Mouse (Mus musculus): ENCODE data around the gene Kif13a. TPM values are rescaled to one million over a fixed set of nuclear protein-coding genes. Genes with fewer than 3 reads are reported as not detected.

Kif13a gene
- polyA plus RNA-seq, 1 experiment from 2014 or later, result 16.1 TPM

DNA sequence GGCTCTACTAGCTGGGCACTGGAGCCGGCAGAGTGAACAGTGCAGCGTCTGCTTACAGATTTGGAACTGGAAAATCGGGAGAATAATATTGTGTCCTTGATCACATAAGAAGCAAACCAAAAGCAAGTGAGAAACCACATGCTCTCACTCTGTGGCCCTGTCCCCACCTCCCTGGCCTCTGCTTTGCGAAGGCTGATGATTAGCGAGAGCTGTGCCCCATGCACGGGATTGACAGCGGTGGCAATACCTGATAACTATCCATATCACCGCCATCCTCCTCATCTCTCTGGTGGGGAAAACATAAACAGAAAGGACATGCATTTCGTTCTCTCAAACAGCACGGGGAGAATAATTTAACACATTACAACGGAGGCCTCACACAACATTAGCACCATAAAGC is 149.3 kb downstream of the Kif13a start:
- no peak overlapping the region for H3K27ac ChIP-seq (ENCODE audit: low read depth, low read length)
- WGBS, result 90% methylated on average over 11 of the region's 11 CpGs
- H3K4me3 ChIP-seq (ENCODE audit: low read depth, low read length), result no peak overlapping the region
- H3K27me3 ChIP-seq (ENCODE audit: control insufficient read depth, insufficient read depth, low read length), result no peaks in the 10 kb centered on the region
- ATAC-seq (ENCODE audit: low FRiP score) (no peak), DNase-seq (ENCODE audit: low spot score, missing footprints) (no peak)
- H3K4me1 ChIP-seq (ENCODE audit: control insufficient read depth, insufficient read depth, low read length), result no peaks in the 10 kb centered on the region
- no peaks in the 10 kb centered on the region for H3K9me3 ChIP-seq (ENCODE audit: control insufficient read depth, low read length)
- H3K4me2 ChIP-seq, result no peak overlapping the region
- H3K9ac ChIP-seq (ENCODE audit: low read length), result no peak overlapping the region
- peaks cover 2% of the 10 kb centered on the region; the same call in 1 of the 2 replicates for H3K36me3 ChIP-seq (ENCODE audit: control insufficient read depth, insufficient read depth, low read length)

GRCm38 (mm10) chr13:46779831-46780230 is 149.8 kb downstream of the Kif13a start:
- Histone ChIP-seq H3K4me3 (ENCODE audit: low read depth, low read length) (no peak overlapping the region), H3K27me3 (ENCODE audit: control insufficient read depth, insufficient read depth, low read length) (no peaks in the 10 kb centered on the region), H3K27ac (ENCODE audit: low read depth, low read length) (no peak overlapping the region), H3K36me3 (ENCODE audit: control insufficient read depth, insufficient read depth, low read length) (peaks cover 2% of the 10 kb centered on the region; the same call in 1 of the 2 replicates), H3K9ac (ENCODE audit: low read length) (no peak overlapping the region), H3K4me2 (no peak overlapping the region), H3K4me1 (ENCODE audit: control insufficient read depth, insufficient read depth, low read length) (no peaks in the 10 kb centered on the region), H3K9me3 (ENCODE audit: control insufficient read depth, low read length) (no peaks in the 10 kb centered on the region)
- no peak for DNase-seq (ENCODE audit: low spot score, missing footprints)
- no peak for ATAC-seq (ENCODE audit: low FRiP score)
- 70% methylated on average over 10 of the region's 10 CpGs for WGBS

GRCm38 (mm10) chr13:46777461-46777860 is 152.2 kb downstream of the Kif13a start:
- no peak overlapping the region for H3K4me3 ChIP-seq (ENCODE audit: low read depth, low read length)
- H3K9ac ChIP-seq (ENCODE audit: low read length), result no peak overlapping the region
- no peak for DNase-seq (ENCODE audit: low spot score, missing footprints)
- no peak overlapping the region for H3K4me2 ChIP-seq
- H3K36me3 ChIP-seq (ENCODE audit: control insufficient read depth, insufficient read depth, low read length), result peaks cover 9% of the 10 kb centered on the region
- H3K9me3 ChIP-seq (ENCODE audit: control insufficient read depth, low read length), result no peaks in the 10 kb centered on the region
- 88% methylated on average over 3 of the region's 3 CpGs for WGBS
- H3K27me3 ChIP-seq (ENCODE audit: control insufficient read depth, insufficient read depth, low read length), result no peaks in the 10 kb centered on the region
- no peak overlapping the region for H3K27ac ChIP-seq (ENCODE audit: low read depth, low read length)
- H3K4me1 ChIP-seq (ENCODE audit: control insufficient read depth, insufficient read depth, low read length), result no peaks in the 10 kb centered on the region
- ATAC-seq (ENCODE audit: low FRiP score), result no peak

- no peaks in the 10 kb centered on the region for H3K27me3 ChIP-seq (ENCODE audit: control insufficient read depth, insufficient read depth, low read length)
- H3K4me3 ChIP-seq (ENCODE audit: low read depth, low read length), result no peak overlapping the region
- peaks cover 15% of the 10 kb centered on the region for H3K36me3 ChIP-seq (ENCODE audit: control insufficient read depth, insufficient read depth, low read length)
- no peak overlapping the region for H3K27ac ChIP-seq (ENCODE audit: low read depth, low read length)
- H3K9me3 ChIP-seq (ENCODE audit: control insufficient read depth, low read length), result no peaks in the 10 kb centered on the region
- no peaks in the 10 kb centered on the region for H3K4me1 ChIP-seq (ENCODE audit: control insufficient read depth, insufficient read depth, low read length)
- 83% methylated on average over 14 of the region's 14 CpGs for WGBS
- ATAC-seq (ENCODE audit: low FRiP score) (no peak), DNase-seq (ENCODE audit: low spot score, missing footprints) (no peak)
- H3K4me2 ChIP-seq, result no peak overlapping the region
- H3K9ac ChIP-seq (ENCODE audit: low read length), result no peak overlapping the region
These were observed 152.9 kb downstream of the Kif13a start for GRCm38 (mm10) chr13:46776636-46777305.

- Histone ChIP-seq H3K27ac (ENCODE audit: low read depth, low read length) (no peak overlapping the region), H3K4me3 (ENCODE audit: low read depth, low read length) (no peak overlapping the region), H3K9ac (ENCODE audit: low read length) (no peak overlapping the region), H3K4me2 (no peak overlapping the region), H3K9me3 (ENCODE audit: control insufficient read depth, low read length) (no peaks in the 10 kb centered on the region), H3K36me3 (ENCODE audit: control insufficient read depth, insufficient read depth, low read length) (peaks cover 15% of the 10 kb centered on the region), H3K27me3 (ENCODE audit: control insufficient read depth, insufficient read depth, low read length) (no peaks in the 10 kb centered on the region), H3K4me1 (ENCODE audit: control insufficient read depth, insufficient read depth, low read length) (no peaks in the 10 kb centered on the region)
- 93% methylated on average over 5 of the region's 5 CpGs for WGBS
- no peak for DNase-seq (ENCODE audit: low spot score, missing footprints)
- ATAC-seq (ENCODE audit: low FRiP score), result no peak
These were observed 154.7 kb downstream of the Kif13a start for GRCm38 (mm10) chr13:46774998-46775397.

DNA sequence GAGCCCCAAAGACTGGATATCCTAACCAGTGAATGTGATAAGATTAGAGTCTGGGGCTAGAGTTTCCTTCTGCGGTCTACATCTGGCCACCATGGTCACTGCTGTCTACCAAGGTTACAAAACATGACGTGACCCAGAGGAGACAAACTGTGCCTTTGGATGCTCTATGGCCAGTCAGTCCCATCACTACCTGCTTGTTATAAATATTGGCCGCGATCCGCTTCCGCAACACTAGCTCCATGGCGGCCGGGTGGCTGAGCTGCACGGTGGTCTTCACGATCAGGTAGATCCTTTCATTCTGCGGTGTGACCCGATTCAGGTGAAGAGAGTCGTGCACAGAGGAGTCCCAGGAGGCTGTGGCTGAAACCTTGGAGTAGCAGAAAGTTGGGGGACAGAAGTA is 157.1 kb downstream of the Kif13a start:
- DNase-seq (ENCODE audit: low spot score, missing footprints), result no peak
- no peak overlapping the region for H3K4me3 ChIP-seq (ENCODE audit: low read depth, low read length)
- ATAC-seq (ENCODE audit: low FRiP score), result no peak
- no peak overlapping the region for H3K9ac ChIP-seq (ENCODE audit: low read length)
- peaks cover 15% of the 10 kb centered on the region for H3K36me3 ChIP-seq (ENCODE audit: control insufficient read depth, insufficient read depth, low read length)
- whole genome bisulfite sequencing, result 93% methylated on average over 13 of the region's 13 CpGs
- H3K4me2 ChIP-seq, result no peak overlapping the region
- H3K9me3 ChIP-seq (ENCODE audit: control insufficient read depth, low read length), result no peaks in the 10 kb centered on the region
- no peak overlapping the region for H3K27ac ChIP-seq (ENCODE audit: low read depth, low read length)
- H3K4me1 ChIP-seq (ENCODE audit: control insufficient read depth, insufficient read depth, low read length), result no peaks in the 10 kb centered on the region
- no peaks in the 10 kb centered on the region for H3K27me3 ChIP-seq (ENCODE audit: control insufficient read depth, insufficient read depth, low read length)

DNA sequence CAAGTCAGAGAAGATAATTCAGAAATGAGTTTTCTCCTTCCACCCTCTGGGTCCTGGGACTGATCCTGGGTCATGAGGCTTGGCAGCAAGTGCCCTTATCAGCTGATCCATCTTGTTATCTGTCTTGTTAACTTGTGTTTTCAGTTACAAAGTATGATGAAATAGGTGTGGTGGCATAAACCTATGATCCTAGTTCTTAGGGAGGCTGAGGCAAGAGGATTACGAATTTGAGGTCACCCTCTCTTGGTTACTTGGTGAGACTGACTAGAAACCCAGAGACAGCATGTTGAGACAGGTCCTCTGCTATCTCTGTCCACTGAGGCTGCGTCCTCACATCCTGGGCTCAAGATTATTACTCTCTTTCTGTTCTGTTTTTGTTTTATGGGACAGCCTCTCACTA is 164.3 kb downstream of the Kif13a start:
- no peak overlapping the region for H3K9ac ChIP-seq (ENCODE audit: low read length)
- no peaks in the 10 kb centered on the region for H3K27me3 ChIP-seq (ENCODE audit: control insufficient read depth, insufficient read depth, low read length)
- no peak for ATAC-seq (ENCODE audit: low FRiP score)
- 95% methylated on average over 2 of the region's 2 CpGs for WGBS
- H3K27ac ChIP-seq (ENCODE audit: low read depth, low read length), result no peak overlapping the region
- no peak overlapping the region for H3K4me2 ChIP-seq
- peaks cover 9% of the 10 kb centered on the region; the same call in 1 of the 2 replicates for H3K36me3 ChIP-seq (ENCODE audit: control insufficient read depth, insufficient read depth, low read length)
- H3K4me3 ChIP-seq (ENCODE audit: low read depth, low read length), result no peak overlapping the region
- H3K4me1 ChIP-seq (ENCODE audit: control insufficient read depth, insufficient read depth, low read length), result no peaks in the 10 kb centered on the region
- no peak for DNase-seq (ENCODE audit: low spot score, missing footprints)
- H3K9me3 ChIP-seq (ENCODE audit: control insufficient read depth, low read length), result no peaks in the 10 kb centered on the region

DNA sequence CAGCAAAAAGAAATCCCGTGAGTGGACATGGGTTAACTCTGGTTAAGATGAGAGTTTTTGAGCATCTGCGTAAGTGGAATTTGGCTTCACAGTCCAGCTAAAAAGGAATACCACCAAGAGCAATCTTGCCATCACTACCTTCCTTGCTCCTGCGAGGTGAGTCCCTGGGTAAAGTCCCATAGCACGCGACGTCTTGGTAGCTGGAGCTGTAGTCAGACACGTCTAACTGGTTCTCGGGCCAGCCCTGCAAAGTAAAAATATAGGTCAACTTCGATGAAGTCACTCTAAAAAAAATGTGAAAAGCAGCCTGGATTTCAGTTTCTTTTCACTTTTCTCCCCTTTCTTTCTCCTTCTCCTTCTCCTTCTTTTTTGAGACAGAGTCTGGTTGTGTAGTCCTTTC is 166.5 kb downstream of the Kif13a start:
- no peak overlapping the region for H3K4me3 ChIP-seq (ENCODE audit: low read depth, low read length)
- H3K36me3 ChIP-seq (ENCODE audit: control insufficient read depth, insufficient read depth, low read length), result peaks cover 7% of the 10 kb centered on the region; the same call in 1 of the 2 replicates
- H3K9ac ChIP-seq (ENCODE audit: low read length), result no peak overlapping the region
- H3K27ac ChIP-seq (ENCODE audit: low read depth, low read length), result no peak overlapping the region
- no peaks in the 10 kb centered on the region for H3K9me3 ChIP-seq (ENCODE audit: control insufficient read depth, low read length)
- H3K4me2 ChIP-seq, result no peak overlapping the region
- DNase-seq (ENCODE audit: low spot score, missing footprints), result no peak
- no peaks in the 10 kb centered on the region; the same call in 1 of the 2 replicates for H3K4me1 ChIP-seq (ENCODE audit: control insufficient read depth, insufficient read depth, low read length)
- ATAC-seq (ENCODE audit: low FRiP score), result no peak
- WGBS, result 94% methylated on average over 9 of the region's 9 CpGs
- H3K27me3 ChIP-seq (ENCODE audit: control insufficient read depth, insufficient read depth, low read length), result no peaks in the 10 kb centered on the region

- Histone ChIP-seq H3K36me3 (ENCODE audit: control insufficient read depth, insufficient read depth, low read length) (peaks cover 7% of the 10 kb centered on the region; the same call in 1 of the 2 replicates), H3K27ac (ENCODE audit: low read depth, low read length) (no peak overlapping the region), H3K9me3 (ENCODE audit: control insufficient read depth, low read length) (no peaks in the 10 kb centered on the region), H3K27me3 (ENCODE audit: control insufficient read depth, insufficient read depth, low read length) (no peaks in the 10 kb centered on the region), H3K4me2 (no peak overlapping the region), H3K9ac (ENCODE audit: low read length) (no peak overlapping the region), H3K4me3 (ENCODE audit: low read depth, low read length) (no peak overlapping the region), H3K4me1 (ENCODE audit: control insufficient read depth, insufficient read depth, low read length) (no peaks in the 10 kb centered on the region; the same call in 1 of the 2 replicates)
- ATAC-seq (ENCODE audit: low FRiP score), result no peak
- DNase-seq (ENCODE audit: low spot score, missing footprints), result no peak
- 62% methylated on average over 6 of the region's 6 CpGs for WGBS
These were observed 168.7 kb downstream of the Kif13a start for GRCm38 (mm10) chr13:46760921-46761320.

All from midbrain, embryonic 11.5 days (tissue).